ENCODE assay signal across 8 mouse cellular contexts in the genomic region with DNA sequence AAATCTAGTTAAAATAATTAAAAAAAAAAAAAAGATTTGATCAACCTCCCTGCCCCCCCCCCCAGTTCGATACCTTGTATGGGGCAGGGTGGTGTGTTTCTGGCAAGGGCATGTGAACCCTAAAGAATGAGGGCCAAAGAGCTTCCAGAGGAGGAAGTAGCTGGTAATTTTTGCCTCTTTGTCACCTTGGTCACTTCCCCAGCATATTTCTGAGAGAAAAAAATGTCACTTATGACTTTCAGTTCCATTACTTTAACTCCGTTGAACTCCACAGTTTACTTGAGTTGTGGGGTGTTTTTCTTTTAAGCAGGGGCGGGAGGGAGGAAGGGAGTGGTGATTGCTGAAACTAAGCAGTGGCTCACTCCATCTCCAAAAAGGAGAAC. TPM values are rescaled to one million over a fixed set of nuclear protein-coding genes. Genes with fewer than 3 reads are reported as not detected.
DNase-seq lines count a peak whose midpoint lies in the region; ATAC-seq lines count a peak whose summit lies in the region.

No protein-coding gene starts in this region.

- no peaks in the 10 kb centered on the region for H3K36me3 ChIP-seq in forebrain, embryonic 14.5 days (ENCODE audit: control insufficient read depth, insufficient read depth, low read length)
- peaks cover 15% of the 10 kb centered on the region for H3K36me3 ChIP-seq in limb, embryonic 10.5 days
- no peaks in the 10 kb centered on the region for H3K36me3 ChIP-seq in midbrain, embryonic 13.5 days

- ATAC-seq in forebrain, embryonic 14.5 days = peak; percentile 13
- no peak for ATAC-seq in midbrain, embryonic 13.5 days

- peak overlapping the region; percentile 39 for H3K4me3 ChIP-seq in forebrain, embryonic 14.5 days (ENCODE audit: low read depth, low read length)
- peak overlapping the region; percentile 53 for H3K4me3 ChIP-seq in limb, embryonic 10.5 days
- peak overlapping the region; percentile 47 for H3K4me3 ChIP-seq in midbrain, embryonic 13.5 days (replicated peaks)

- WGBS in forebrain, embryonic 14.5 days = 38% methylated on average over 3 of the region's 3 CpGs
- 19% methylated on average over 3 of the region's 3 CpGs for WGBS in limb, embryonic 10.5 days
- 4% methylated on average over 3 of the region's 3 CpGs for WGBS in midbrain, embryonic 13.5 days

- no peaks in the 10 kb centered on the region for H3K9me3 ChIP-seq in forebrain, embryonic 14.5 days (replicated peaks; ENCODE audit: control insufficient read depth, low read length)
- H3K9me3 ChIP-seq in limb, embryonic 10.5 days (replicated peaks) = no peaks in the 10 kb centered on the region
- no peaks in the 10 kb centered on the region for H3K9me3 ChIP-seq in midbrain, embryonic 13.5 days

- peak; percentile 2 for DNase-seq in gastrocnemius, adult 18-20 months (ENCODE audit: low spot score)
- DNase-seq in gastrocnemius, postnatal 25 days = no peak
- peak; percentile 44 for DNase-seq in MEL-GATA-1-ER (ENCODE audit: extremely low read depth, low read depth)
- DNase-seq in forebrain, embryonic 14.5 days (ENCODE audit: low spot score) = peak; percentile 4
- DNase-seq in limb, embryonic 10.5 days (ENCODE audit: low spot score) = no peak
- no peak for DNase-seq in ovary, postnatal 14 days (ENCODE audit: low spot score)
- DNase-seq in yolk sac, embryonic 10.5 days (ENCODE audit: low spot score) = no peak

- H3K27ac ChIP-seq in forebrain, embryonic 14.5 days (ENCODE audit: low read depth, low read length) = peak overlapping the region; percentile 93
- peak overlapping the region; percentile 91 for H3K27ac ChIP-seq in limb, embryonic 10.5 days
- peak overlapping the region; percentile 91 for H3K27ac ChIP-seq in midbrain, embryonic 13.5 days

- H3K27me3 ChIP-seq in forebrain, embryonic 14.5 days (replicated peaks; ENCODE audit: control insufficient read depth, insufficient read depth, low read length) = no peaks in the 10 kb centered on the region
- H3K27me3 ChIP-seq in limb, embryonic 10.5 days (ENCODE audit: low read depth, poor library complexity, severe bottlenecking) = no peaks in the 10 kb centered on the region
- H3K27me3 ChIP-seq in midbrain, embryonic 13.5 days = no peaks in the 10 kb centered on the region

- peak overlapping the region; percentile 56; the same call in 1 of the 2 replicates for H3K9ac ChIP-seq in forebrain, embryonic 14.5 days (ENCODE audit: low read length)
- H3K9ac ChIP-seq in midbrain, embryonic 13.5 days (replicated peaks) = peak overlapping the region; percentile 67; the same call in 1 of the 2 replicates

- peak overlapping the region; percentile 47 for H3K4me2 ChIP-seq in forebrain, embryonic 14.5 days (ENCODE audit: low read length)
- peak overlapping the region; percentile 52 for H3K4me2 ChIP-seq in midbrain, embryonic 13.5 days (replicated peaks)

- H3K4me1 ChIP-seq in forebrain, embryonic 14.5 days (ENCODE audit: control insufficient read depth, insufficient read depth, low read length) = peaks cover 3% of the 10 kb centered on the region; the same call in 1 of the 2 replicates
- H3K4me1 ChIP-seq in limb, embryonic 10.5 days = no peaks in the 10 kb centered on the region
- H3K4me1 ChIP-seq in midbrain, embryonic 13.5 days (replicated peaks) = peaks cover 9% of the 10 kb centered on the region

RNA-seq across cellular contexts. Expression of a gene that starts 9.4 kb away (rescaled TPM):
- 10 to 100 TPM; 17.4 to 18.2 TPM for total RNA-seq in gastrocnemius, adult 18-20 months (2021)
- 10 to 100 TPM; 16.7 to 21.9 TPM for total RNA-seq in gastrocnemius, postnatal 25 days (2021)
- 10.8 and 13.5 TPM in 2 replicates for polyA plus RNA-seq in forebrain, embryonic 14.5 days (2014; fragmentation: Nextera tagmentation; extraction: Ambion mirVana)
- 10.0 and 10.8 TPM in 2 replicates for polyA plus RNA-seq in limb, embryonic 10.5 days (2016; fragmentation: Nextera tagmentation; extraction: Ambion mirVana)
- 10.4 and 11.9 TPM in 2 replicates for polyA plus RNA-seq in midbrain, embryonic 13.5 days (2015; fragmentation: Nextera tagmentation; extraction: Ambion mirVana)

Comparison
In these comparisons a context has a peak if more than half of its experiments do, and no peak if none do; other contexts are left out.
1. DNase-seq: peak in gastrocnemius, adult 18-20 months (single experiment), MEL-GATA-1-ER (single experiment) and forebrain, embryonic 14.5 days (single experiment); none in gastrocnemius, postnatal 25 days (single experiment), limb, embryonic 10.5 days (single experiment), ovary, postnatal 14 days (single experiment) and yolk sac, embryonic 10.5 days (single experiment).
2. Peak in every context shown above with its lines, with median percentiles within 50 percentile points of each other: H3K27ac ChIP-seq and H3K4me3 ChIP-seq.